Mouse (Mus musculus) liver, adult 2 months (tissue): ENCODE measurements around the gene Arhgap21.

Source experiments
- CTCF ChIP-seq: fragments of 200-500 bp; IDR thresholded peaks from 2 replicates; pipeline ENCODE4 v1.5.1; 2011; ENCODE audit warnings: low read depth, low read length, control low read depth
- POLR2A ChIP-seq: fragments of 200-500 bp; IDR thresholded peaks from 2 replicates; pipeline ENCODE4 v1.6.1; 2011; ENCODE audit warnings: low read length, control low read depth; ENCODE audit not compliant: insufficient read depth; ENCODE audit errors: extremely low read depth

DNA sequence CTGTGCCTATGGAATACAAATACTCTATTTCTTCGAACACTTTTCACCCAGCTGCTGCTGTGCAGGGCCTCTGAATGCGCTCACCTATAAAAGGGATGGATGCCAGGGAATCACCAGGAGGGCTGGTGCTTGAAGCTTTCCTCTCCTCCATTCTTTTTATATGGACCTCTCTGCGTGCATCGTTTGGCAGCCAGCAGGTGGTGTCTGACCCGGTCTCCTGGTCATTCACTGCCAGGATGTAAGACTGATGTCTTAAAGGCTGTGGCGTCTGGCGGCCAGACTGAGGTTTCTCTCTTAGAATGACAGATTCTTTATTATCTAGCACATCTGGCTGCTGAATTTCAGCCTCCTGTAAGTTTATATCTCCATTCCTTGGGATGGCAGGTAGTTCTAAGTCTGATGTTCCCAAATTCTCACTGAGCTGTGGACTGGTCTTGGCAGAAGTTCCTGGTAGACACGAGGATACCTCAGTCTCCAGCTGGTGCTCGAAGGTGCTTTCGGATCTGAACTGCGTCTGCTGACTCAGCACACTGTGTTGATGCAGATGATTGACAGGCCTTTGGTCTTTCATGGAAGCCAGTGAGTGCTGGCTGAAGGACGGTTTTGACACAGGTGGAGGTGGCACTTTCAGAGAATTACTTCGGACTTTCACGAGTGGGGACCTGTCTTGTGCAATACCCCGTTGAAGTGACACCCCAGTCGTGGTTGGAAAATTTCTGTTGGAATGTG, 88.6 kb downstream of the Arhgap21 start:
- TF ChIP-seq POLR2A (no peak), CTCF (no peak)
